Comparison of ENCODE assay signal across 8 mouse cellular contexts in the genomic region with DNA sequence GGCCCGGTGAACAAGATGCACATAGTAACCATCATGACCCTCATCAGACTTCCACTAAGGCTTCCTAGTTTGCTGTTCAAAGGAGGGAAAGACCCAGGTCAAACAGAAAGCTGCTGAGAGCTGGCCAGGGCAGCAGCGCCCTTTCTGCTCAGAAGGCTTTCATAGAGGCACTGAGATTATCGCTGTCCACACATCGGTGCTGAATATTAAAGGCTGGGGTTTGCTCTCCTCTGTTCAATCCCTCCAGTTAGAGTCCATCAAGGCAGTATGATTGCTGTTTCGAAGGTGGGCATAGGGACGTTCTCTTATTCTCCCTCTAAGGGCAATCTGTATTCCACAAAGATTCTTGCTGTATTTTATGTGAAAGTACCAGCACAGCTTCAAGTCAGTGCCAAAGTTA. TPM values are rescaled to one million over a fixed set of nuclear protein-coding genes. Genes with fewer than 3 reads are reported as not detected.
A peak's percentile ranks its signal among the peaks of the same experiment; 100 is the strongest.
DNase-seq lines count a peak whose midpoint lies in the region; ATAC-seq and TF ChIP-seq lines count a peak whose summit lies in the region.
"Had no signal": no experiment of that assay in that cellular context is flagged by ENCODE, and none has a peak within 500 bp of the region (broad histone marks: within the 10 kb centered on the region; RNA-seq: fewer than 3 reads in every experiment).

No protein-coding gene starts in this region.

- DNase-seq in kidney, adult 11 months, result no peak
- peak; percentile 58 for DNase-seq in ZHBTc4 (ENCODE audit: low read depth, low spot score)
- DNase-seq in neural tube, embryonic 11.5 days (ENCODE audit: low spot score), result peak; percentile 58
- no peak for DNase-seq in left cerebral cortex, adult 2 months (ENCODE audit: extremely low spot score in 1 of 2, low spot score in 2 of 2)
- no peak for DNase-seq in gastrocnemius, postnatal 4 days (ENCODE audit: low spot score in 2 of 2)

- no peaks in the 10 kb centered on the region for H3K36me3 ChIP-seq in kidney, embryonic 15.5 days
- no peaks in the 10 kb centered on the region for H3K36me3 ChIP-seq in neural tube, embryonic 11.5 days (ENCODE audit: control insufficient read depth, insufficient read depth, low read length)
- H3K36me3 ChIP-seq: embryonic facial prominence, embryonic 12.5 days had no signal

- no peak overlapping the region for H3K4me2 ChIP-seq in kidney, embryonic 15.5 days
- H3K4me2 ChIP-seq in neural tube, embryonic 11.5 days (ENCODE audit: low read depth), result no peak overlapping the region
- H3K4me2 ChIP-seq: embryonic facial prominence, embryonic 12.5 days had no signal

- H3K27me3 ChIP-seq in kidney, embryonic 15.5 days, result peaks cover 24% of the 10 kb centered on the region
- H3K27me3 ChIP-seq in neural tube, embryonic 11.5 days (ENCODE audit: control insufficient read depth, insufficient read depth, low read length), result no peaks in the 10 kb centered on the region

- 0 out of 2 replicates have a peak, but pooled peaks have one; percentile 76 for ATAC-seq in kidney, embryonic 15.5 days (replicated peaks; ENCODE audit: low FRiP score)
- ATAC-seq in hematopoietic stem cell, adult 5-6 weeks (replicated peaks in 1 of 2; ENCODE audit: insufficient read depth in 1 of 2, low FRiP score in 2 of 2, low TSS enrichment in 1 of 2, low read depth in 1 of 2, poor library complexity in 2 of 2, severe bottlenecking in 2 of 2), result peak; percentile 60 to 65; a peak in 3 of 4 replicates
- ATAC-seq in neural tube, embryonic 11.5 days (ENCODE audit: insufficient read depth, low FRiP score, low TSS enrichment), result no peak

- intact Hi-C loops in left cerebral cortex, adult 2 months (cut with DNase I), result loop anchor here (2.0 kb wide), 1 partner anchor 44 kb away; no protein-coding TSS in a partner anchor

- H3K9ac ChIP-seq in kidney, embryonic 15.5 days, result no peak overlapping the region
- no peak overlapping the region for H3K9ac ChIP-seq in neural tube, embryonic 11.5 days (ENCODE audit: low read length)
- H3K9ac ChIP-seq: embryonic facial prominence, embryonic 12.5 days had no signal

- no peak overlapping the region for H3K27ac ChIP-seq in kidney, embryonic 15.5 days
- no peak overlapping the region for H3K27ac ChIP-seq in neural tube, embryonic 11.5 days (ENCODE audit: low read depth, low read length)
- H3K27ac ChIP-seq in left cerebral cortex, adult 2 months, result no peak overlapping the region
- H3K27ac ChIP-seq: embryonic facial prominence, embryonic 12.5 days had no signal

- no peak overlapping the region for H3K4me3 ChIP-seq in kidney, embryonic 15.5 days (replicated peaks)
- no peak overlapping the region for H3K4me3 ChIP-seq in neural tube, embryonic 11.5 days (ENCODE audit: low read depth, low read length)
- H3K4me3 ChIP-seq in left cerebral cortex, adult 2 months, result no peak overlapping the region
- H3K4me3 ChIP-seq: embryonic facial prominence, embryonic 12.5 days had no signal

- WGBS in kidney, embryonic 15.5 days, result 20% methylated on average over 6 of the region's 6 CpGs
- 22% methylated on average over 6 of the region's 6 CpGs for WGBS in neural tube, embryonic 11.5 days

- H3K4me1 ChIP-seq in kidney, embryonic 15.5 days, result peaks cover 14% of the 10 kb centered on the region
- no peaks in the 10 kb centered on the region; the same call in 1 of the 2 replicates for H3K4me1 ChIP-seq in neural tube, embryonic 11.5 days (ENCODE audit: control insufficient read depth, insufficient read depth, low read length)

- TF ChIP-seq CTCF in left cerebral cortex, adult 2 months (IDR thresholded peaks at IDR 0.05), result no peak

- H3K9me3 ChIP-seq in kidney, embryonic 15.5 days (replicated peaks), result no peaks in the 10 kb centered on the region
- H3K9me3 ChIP-seq in neural tube, embryonic 11.5 days (ENCODE audit: control insufficient read depth, low read length), result no peaks in the 10 kb centered on the region
- H3K9me3 ChIP-seq: embryonic facial prominence, embryonic 12.5 days had no signal

RNA-seq across cellular contexts. Expression of a gene that starts 1.0 kb away (rescaled TPM):
- polyA plus RNA-seq in kidney, embryonic 15.5 days (2015; fragmentation: Nextera tagmentation; extraction: Ambion mirVana), result 0.06 and 0.18 TPM in 2 replicates
- total RNA-seq in hematopoietic stem cell, adult 5-6 weeks (2017), result 4.0 TPM in 1 of 2 replicates, not detected in the other
- 1.1 and 1.2 TPM in 2 replicates for polyA plus RNA-seq in neural tube, embryonic 11.5 days (2014; fragmentation: Nextera tagmentation; extraction: Ambion mirVana)
- total RNA-seq in left cerebral cortex, adult 2 months (2021), result 10 to 100 TPM; 48.3 to 51.5 TPM
- total RNA-seq in gastrocnemius, postnatal 4 days (2021), result under 1 TPM; 0.27 to 0.41 TPM

Comparison
In these comparisons a context has a peak if more than half of its experiments do, and no peak if none do; other contexts are left out.
1. DNase-seq: peak in ZHBTc4 (single experiment) and neural tube, embryonic 11.5 days (single experiment); none in kidney, adult 11 months (single experiment), left cerebral cortex, adult 2 months (0 of 2) and gastrocnemius, postnatal 4 days (0 of 2).